Mouse (Mus musculus) lung, adult 2 months (tissue): Measurements from ENCODE around the gene Spata25.

Experiments used
- CTCF ChIP-seq: fragments of 200-500 bp; IDR thresholded peaks from 2 replicates; pipeline ENCODE4 v1.5.1; 2011; ENCODE audit warnings: mild to moderate bottlenecking, low read length, control low read depth; ENCODE audit not compliant: insufficient read depth
- POLR2A ChIP-seq: fragments of 200-500 bp; IDR thresholded peaks from 2 replicates; pipeline ENCODE4 v1.6.1; 2011; ENCODE audit warnings: low read depth, mild to moderate bottlenecking, control low read depth, low read length, borderline replicate concordance; ENCODE audit errors: extremely low read depth

DNA sequence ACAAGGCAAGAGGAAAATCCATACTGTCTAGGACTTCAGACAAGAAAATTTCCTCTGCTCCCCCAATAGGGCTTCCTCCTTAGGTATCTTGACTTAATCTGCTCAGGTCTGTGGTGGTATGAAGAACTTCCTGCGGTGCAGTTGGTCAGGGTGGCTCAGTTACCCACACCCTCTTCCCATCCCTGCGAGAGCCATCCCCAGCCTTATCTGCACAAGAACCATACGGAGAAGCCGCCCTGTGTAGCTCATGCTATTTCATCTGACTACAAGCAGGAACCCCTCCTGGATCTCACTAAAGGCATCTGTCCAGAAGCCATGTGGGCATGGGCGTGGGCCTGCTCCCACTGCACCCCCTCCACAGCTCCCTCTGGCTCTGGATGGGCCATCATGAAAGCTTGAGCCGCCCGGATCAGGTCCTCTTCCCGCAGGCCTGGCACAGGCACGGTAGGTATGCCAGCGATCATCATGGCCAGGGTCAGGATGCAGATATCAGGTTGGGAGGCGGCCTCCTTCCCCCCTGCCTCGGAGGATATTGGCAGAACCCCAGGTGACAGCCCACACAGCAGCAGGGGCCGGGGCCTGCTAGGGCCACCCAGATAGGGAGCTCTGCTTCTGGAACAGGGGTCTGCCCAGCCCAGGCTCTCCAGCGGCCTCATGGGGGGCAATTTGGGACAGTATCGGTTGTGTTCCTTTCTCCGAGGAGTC, 1.0 kb downstream of the Spata25 start:
- TF ChIP-seq POLR2A: no peak
- TF ChIP-seq CTCF: no peak
